Mouse (Mus musculus) cortical plate, adult 2 months (tissue): ENCODE measurements around the gene Gpr27.

Experiments
- CTCF ChIP-seq: fragments of 200-500 bp; IDR thresholded peaks from 2 replicates; pipeline ENCODE4 v1.5.1; 2011; ENCODE audit warnings: mild to moderate bottlenecking, control low read depth, low read length; ENCODE audit not compliant: insufficient read depth; ENCODE audit errors: extremely low read depth
- POLR2A ChIP-seq: fragments of 200-500 bp; IDR thresholded peaks from 2 replicates; pipeline ENCODE4 v1.6.1; 2011; ENCODE audit warnings: mild to moderate bottlenecking, low read length, control low read depth; ENCODE audit not compliant: insufficient read depth; ENCODE audit errors: extremely low read depth

GRCm38 (mm10) chr6:99678108-99678507 lies 14.4 kb upstream of the Gpr27 start:
- TF ChIP-seq CTCF = no peak
- no peak for TF ChIP-seq POLR2A
